Mouse (Mus musculus) cerebellum, adult 11-12 months (tissue): ENCODE data around the gene Gm8279.
"Not testable (repeated sequence)": the region's sequence is repeated elsewhere in the genome, so short reads cannot be mapped to it uniquely, and the experiment has no call there.

Experiments used
- DNase-seq: peaks from one replicate; pipeline ENCODE4 v3.0.0; 2022

Gm8279 gene

GRCm38 (mm10) chr14:5131219-5131618, at the start of gene Gm8279:
TSS of gene Gm8279 (plus strand) at chr14:5131519.
- not testable (repeated sequence) for DNase-seq

GRCm38 (mm10) chr14:5164235-5164634, 32.9 kb downstream of the Gm8279 start, which contains the start of gene Gm3317:
TSS of gene Gm3317 (plus strand) at chr14:5164535.
- not testable (repeated sequence) for DNase-seq

GRCm38 (mm10) chr14:5185493-5185892, 54.2 kb downstream of the Gm8279 start, which contains the start of gene Gm8271:
TSS of gene Gm8271 (plus strand) at chr14:5185793.
- DNase-seq = not testable (repeated sequence)
